Mouse (Mus musculus) lung, postnatal 25 days (tissue): ENCODE data around the gene Prtg.

Experiments
- DNase-seq: peaks from one replicate; pipeline ENCODE4 v3.0.0; 2022; ENCODE audit warnings: low spot score

Prtg gene

GRCm38 (mm10) chr9:72809077-72809476 lies 2.4 kb downstream of the Prtg start:
- DNase-seq: no peak

- no peak for DNase-seq
Observed at GRCm38 (mm10) chr9:72810607-72811006, 3.9 kb downstream of the Prtg start.

GRCm38 (mm10) chr9:72812091-72812490 lies 5.4 kb downstream of the Prtg start:
- no peak for DNase-seq

- DNase-seq: peak; percentile 23
Observed at GRCm38 (mm10) chr9:72812594-72813570, 6.2 kb downstream of the Prtg start.

- no peak for DNase-seq
Observed at GRCm38 (mm10) chr9:72825511-72825910, 18.8 kb downstream of the Prtg start.

- no peak for DNase-seq
Observed at GRCm38 (mm10) chr9:72825976-72826375, 19.3 kb downstream of the Prtg start.

GRCm38 (mm10) chr9:72828616-72829257 lies 22.1 kb downstream of the Prtg start:
- no peak for DNase-seq

- DNase-seq: peak; percentile 14
Observed at GRCm38 (mm10) chr9:72833992-72834696, 27.5 kb downstream of the Prtg start.

- DNase-seq: no peak
Observed at GRCm38 (mm10) chr9:72835007-72835406, 28.3 kb downstream of the Prtg start.

GRCm38 (mm10) chr9:72836708-72837495 lies 30.2 kb downstream of the Prtg start:
- DNase-seq: no peak

GRCm38 (mm10) chr9:72837598-72838160 lies 31.0 kb downstream of the Prtg start:
- DNase-seq: no peak

GRCm38 (mm10) chr9:72838256-72838655 lies 31.6 kb downstream of the Prtg start:
- no peak for DNase-seq

GRCm38 (mm10) chr9:72839346-72839990 lies 32.8 kb downstream of the Prtg start:
- DNase-seq: no peak

GRCm38 (mm10) chr9:72844496-72844895 lies 37.8 kb downstream of the Prtg start:
- DNase-seq: no peak

- no peak for DNase-seq
Observed at GRCm38 (mm10) chr9:72846160-72846559, 39.5 kb downstream of the Prtg start.

GRCm38 (mm10) chr9:72851541-72851940 lies 44.9 kb downstream of the Prtg start:
- DNase-seq: no peak

GRCm38 (mm10) chr9:72851979-72852378 lies 45.3 kb downstream of the Prtg start:
- DNase-seq: no peak

- DNase-seq: no peak
Observed at GRCm38 (mm10) chr9:72853681-72854190, 47.1 kb downstream of the Prtg start.

- no peak for DNase-seq
Observed at GRCm38 (mm10) chr9:72856721-72857120, 50.0 kb downstream of the Prtg start.

GRCm38 (mm10) chr9:72860764-72861163 lies 54.1 kb downstream of the Prtg start:
- no peak for DNase-seq

GRCm38 (mm10) chr9:72861235-72861634 lies 54.6 kb downstream of the Prtg start:
- DNase-seq: no peak
